Mouse (Mus musculus): ENCODE results near the gene Cdc42se2. TPM values are rescaled to one million over a fixed set of nuclear protein-coding genes. Genes with fewer than 3 reads are reported as not detected.

Cdc42se2 gene
- total and polyA plus RNA-seq, 3 experiments: 97.4 to 227 (median 99.1) TPM

DNA sequence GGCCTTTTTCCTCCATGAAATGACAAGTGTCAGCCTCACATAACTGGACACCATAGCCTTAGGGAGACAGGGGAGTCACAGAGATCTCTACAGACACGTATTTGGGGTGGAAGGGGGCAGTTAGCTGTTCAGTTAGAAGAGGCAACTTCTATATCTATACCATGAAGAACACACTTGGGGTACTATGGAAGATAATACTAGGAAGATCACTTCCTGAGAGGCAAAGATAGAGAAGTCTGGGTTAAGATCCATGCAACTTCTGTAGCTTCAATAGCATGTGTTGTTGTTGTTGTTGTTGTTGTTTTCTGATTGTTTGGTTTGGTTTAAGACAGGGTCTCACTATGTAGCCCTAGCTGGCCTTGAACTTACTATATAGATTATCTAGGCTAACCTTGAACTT is 5.7 kb upstream of the Cdc42se2 start:
- H3K9ac ChIP-seq (ENCODE audit: insufficient read depth, low read depth): no peak overlapping the region
- TF ChIP-seq TCF12 (IDR thresholded peaks at IDR 0.05; ENCODE audit: low read depth, low read length) (no peak), JUN (IDR thresholded peaks at IDR 0.05; ENCODE audit: insufficient read depth, low read depth, low read length) (no peak)
- dilution Hi-C loops (cut with MboI; ENCODE audit: extremely low pct_ligation_motif_present, extremely low pct_unique_long_range_greater_than_20kb, low sequenced_read_pairs): no loop called here
- peaks cover 0 to 5% of the 10 kb centered on the region in 2 experiments for H3K36me3 ChIP-seq (replicated peaks in 1 of 2; ENCODE audit: control insufficient read depth in 1 of 2, insufficient read depth in 1 of 2, low read length in 1 of 2)
- no peak overlapping the region for H3K27ac ChIP-seq (ENCODE audit: insufficient read depth, low read depth)
- no peak overlapping the region for H3K4me3 ChIP-seq (replicated peaks in 1 of 3; ENCODE audit: low read depth in 2 of 3, low read length in 2 of 3, poor library complexity in 1 of 3)
- H3K27me3 ChIP-seq (replicated peaks): no peaks in the 10 kb centered on the region
- H3K9me3 ChIP-seq (replicated peaks; ENCODE audit: low read length): peaks cover 2% of the 10 kb centered on the region
- no peak for DNase-seq (ENCODE audit: extremely low read depth)
- H3K79me2 ChIP-seq (replicated peaks; ENCODE audit: control insufficient read depth, extremely low read depth, insufficient read depth, poor library complexity, severe bottlenecking): no peaks in the 10 kb centered on the region
- H3K4me2 ChIP-seq (ENCODE audit: insufficient read depth, low read depth, poor library complexity, severe bottlenecking): no peak overlapping the region
- in situ Hi-C loops (cut with MboI; ENCODE audit: low pct_ligation_motif_present, low pct_unique_long_range_greater_than_20kb, low sequenced_read_pairs): no loop called here
- peaks cover 11% of the 10 kb centered on the region in 2 experiments for H3K4me1 ChIP-seq (ENCODE audit: control insufficient read depth in 1 of 2, insufficient read depth in 2 of 2)

GRCm38 (mm10) chr11:54791458-54791857 is 4.0 kb upstream of the Cdc42se2 start:
- peaks cover 0 to 5% of the 10 kb centered on the region in 2 experiments for H3K36me3 ChIP-seq (replicated peaks in 1 of 2; ENCODE audit: control insufficient read depth in 1 of 2, insufficient read depth in 1 of 2, low read length in 1 of 2)
- dilution Hi-C loops (cut with MboI; ENCODE audit: extremely low pct_ligation_motif_present, extremely low pct_unique_long_range_greater_than_20kb, low sequenced_read_pairs) (no loop called here), in situ Hi-C loops (cut with MboI; ENCODE audit: low pct_ligation_motif_present, low pct_unique_long_range_greater_than_20kb, low sequenced_read_pairs) (no loop called here)
- H3K4me1 ChIP-seq (ENCODE audit: control insufficient read depth in 1 of 2, insufficient read depth in 2 of 2): peaks cover 10 to 12% of the 10 kb centered on the region in 2 experiments
- no peak overlapping the region for H3K27ac ChIP-seq (ENCODE audit: insufficient read depth, low read depth)
- peak overlapping the region in 1 of 3 experiments; percentile 3 for H3K4me3 ChIP-seq (replicated peaks in 1 of 3; ENCODE audit: low read depth in 2 of 3, low read length in 2 of 3, poor library complexity in 1 of 3)
- no peak for DNase-seq (ENCODE audit: extremely low read depth)
- no peak overlapping the region for H3K9ac ChIP-seq (ENCODE audit: insufficient read depth, low read depth)
- TF ChIP-seq MAFK (IDR thresholded peaks at IDR 0.05; ENCODE audit: insufficient replicate concordance, low read length) (no peak), MAZ (IDR thresholded peaks at IDR 0.05; ENCODE audit: low read depth, low read length) (no peak), ZC3H11A (IDR thresholded peaks at IDR 0.05; ENCODE audit: low read depth, low read length) (no peak), TBP (conservative IDR thresholded peaks at IDR 0.05; ENCODE audit: low read depth, low read length) (no peak), PAX5 (IDR thresholded peaks at IDR 0.05; ENCODE audit: low read length) (no peak), MEF2A (IDR thresholded peaks at IDR 0.05; ENCODE audit: borderline replicate concordance, low read depth, low read length) (no peak), ZKSCAN1 (IDR thresholded peaks at IDR 0.05; ENCODE audit: borderline replicate concordance, low read depth, low read length) (no peak), MAX (IDR thresholded peaks at IDR 0.05; ENCODE audit: low read length) (no peak), SIN3A (IDR thresholded peaks at IDR 0.05; ENCODE audit: low read length) (no peak), UBTF (IDR thresholded peaks at IDR 0.05; ENCODE audit: low read depth, low read length) (no peak), POLR2A (IDR thresholded peaks at IDR 0.05; ENCODE audit: low read depth, low read length) (no peak), TCF12 (IDR thresholded peaks at IDR 0.05; ENCODE audit: low read depth, low read length) (no peak), GABPA (IDR thresholded peaks at IDR 0.05; ENCODE audit: insufficient replicate concordance, low read depth, low read length) (no peak), IRF4 (IDR thresholded peaks at IDR 0.05; ENCODE audit: low read depth, low read length) (no peak), ETS1 (conservative IDR thresholded peaks at IDR 0.05; ENCODE audit: low read depth, low read length) (no peak), KAT2A (IDR thresholded peaks at IDR 0.05; ENCODE audit: insufficient replicate concordance, low read length) (no peak), RAD21 (IDR thresholded peaks at IDR 0.05; ENCODE audit: low read depth, low read length) (no peak), NRF1 (IDR thresholded peaks at IDR 0.05; ENCODE audit: low read depth, low read length) (no peak)
- peaks cover 2% of the 10 kb centered on the region for H3K9me3 ChIP-seq (replicated peaks; ENCODE audit: low read length)
- no peaks in the 10 kb centered on the region for H3K27me3 ChIP-seq (replicated peaks)
- no peak overlapping the region for H3K4me2 ChIP-seq (ENCODE audit: insufficient read depth, low read depth, poor library complexity, severe bottlenecking)
- H3K79me2 ChIP-seq (replicated peaks; ENCODE audit: control insufficient read depth, extremely low read depth, insufficient read depth, poor library complexity, severe bottlenecking): peaks cover 10% of the 10 kb centered on the region
